Mouse (Mus musculus) CH12.LX (cell line): Measurements from ENCODE around the gene Ints7.

Experiments
- CHD2 ChIP-seq: IDR thresholded peaks from 2 replicates; pipeline ENCODE4 v1.6.1; 2011; ENCODE audit warnings: low read length, improper control_type of control experiment
- CTCF ChIP-seq, 2 experiments: IDR thresholded peaks in 1 of 2; conservative IDR thresholded peaks in 1 of 2; 2 replicates each; pipeline ENCODE4 v1.5.1; 2011 to 2012; ENCODE audit warnings: low read depth in 2 of 2, low read length in 2 of 2, improper control_type of control experiment in 1 of 2, inconsistent platforms in 1 of 2, mild to moderate bottlenecking in 1 of 2, moderate library complexity in 1 of 2
- EP300 ChIP-seq: IDR thresholded peaks from 2 replicates; pipeline ENCODE4 v1.6.1; 2011; ENCODE audit warnings: low read length, improper control_type of control experiment
- JUND ChIP-seq: conservative IDR thresholded peaks from 2 replicates; pipeline ENCODE4 v1.6.1; 2011; ENCODE audit warnings: low read depth, low read length, improper control_type of control experiment
- MEF2A ChIP-seq: IDR thresholded peaks from 2 replicates; pipeline ENCODE4 v1.6.1; 2014; ENCODE audit warnings: low read depth, mild to moderate bottlenecking, inconsistent platforms, low read length, improper control_type of control experiment, borderline replicate concordance
- POLR2A ChIP-seq: IDR thresholded peaks from 2 replicates; pipeline ENCODE4 v1.6.1; 2011; ENCODE audit warnings: low read depth, mild to moderate bottlenecking, improper control_type of control experiment, low read length
- POLR2AphosphoS2 ChIP-seq: IDR thresholded peaks from 2 replicates; pipeline ENCODE4 v1.6.1; 2011; ENCODE audit warnings: low read depth, low read length, improper control_type of control experiment
- RAD21 ChIP-seq: IDR thresholded peaks from 2 replicates; pipeline ENCODE4 v1.6.1; 2011; ENCODE audit warnings: low read depth, mild to moderate bottlenecking, low read length, improper control_type of control experiment, moderate library complexity
- SMC3 ChIP-seq: IDR thresholded peaks from 2 replicates; pipeline ENCODE4 v1.6.1; 2011; ENCODE audit warnings: low read depth, low read length, improper control_type of control experiment
- TCF12 ChIP-seq: IDR thresholded peaks from 2 replicates; pipeline ENCODE4 v1.6.1; 2014; ENCODE audit warnings: low read depth, mild to moderate bottlenecking, inconsistent platforms, low read length, improper control_type of control experiment
- USF1 ChIP-seq: IDR thresholded peaks from 2 replicates; pipeline ENCODE4 v1.6.1; 2014; ENCODE audit warnings: low read depth, mild to moderate bottlenecking, inconsistent platforms, low read length, improper control_type of control experiment
- USF2 ChIP-seq: conservative IDR thresholded peaks from 2 replicates; pipeline ENCODE4 v1.6.1; 2011; ENCODE audit warnings: low read depth, low read length, improper control_type of control experiment

DNA sequence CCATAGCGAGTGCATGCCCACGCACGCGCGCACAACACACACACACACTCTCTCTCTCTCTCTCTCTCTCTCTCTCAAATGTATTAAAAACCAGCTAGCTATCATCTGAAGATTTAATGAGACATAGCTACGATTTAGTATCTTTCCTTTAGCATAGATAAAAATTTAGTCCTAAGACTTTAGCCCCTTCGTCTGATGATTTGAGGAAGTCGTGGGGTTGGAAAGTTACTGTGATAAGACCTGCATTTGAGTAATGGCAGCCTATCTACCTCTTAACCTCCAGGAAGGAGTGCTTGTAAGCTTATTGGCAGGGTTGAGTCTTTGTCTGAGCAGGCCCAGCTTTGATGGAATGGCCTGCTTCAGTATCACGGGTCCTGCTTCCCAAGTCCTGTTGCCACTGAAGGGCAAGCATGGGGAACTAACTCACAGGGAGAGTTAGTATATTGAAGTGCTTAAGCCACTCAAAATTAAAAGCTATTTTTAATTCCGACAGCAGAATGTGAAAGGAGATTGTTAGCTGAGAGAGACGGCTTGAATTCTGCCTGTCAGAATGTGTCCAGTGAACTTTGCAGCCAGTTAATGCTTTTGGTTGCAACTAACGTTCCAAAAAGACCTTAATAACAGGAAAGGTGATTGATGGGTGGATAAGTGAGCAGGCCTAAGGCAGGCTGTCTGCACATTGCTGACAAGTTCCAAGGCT, 42.8 kb downstream of the Ints7 start:
- TF ChIP-seq USF1 (no peak), CTCF (conservative IDR thresholded peaks at IDR 0.05 in 1 of 2, IDR thresholded peaks at IDR 0.05 in 1 of 2; ENCODE audit: low read depth in 2 of 2, low read length in 2 of 2) (no peak), MEF2A (no peak), POLR2A (no peak), SMC3 (no peak), RAD21 (no peak), JUND (no peak), TCF12 (no peak), USF2 (no peak), EP300 (no peak), CHD2 (no peak), POLR2AphosphoS2 (no peak)
